Mouse (Mus musculus): Measurements from ENCODE around the gene Cyld. TPM values are rescaled to one million over a fixed set of nuclear protein-coding genes. Genes with fewer than 3 reads are reported as not detected.

Gene Cyld
- 55.3 TPM for polyA plus RNA-seq (2015; fragmentation: Illumina TruSeq; extraction: RNeasy Lipid Tissue Mini Kit (QIAGEN cat#74804); ENCODE audit: low read depth, low replicate concordance)

GRCm38 (mm10) chr8:88696721-88697641 is at the start of gene Cyld:
Gene Cyld, plus strand, starts transcription at chr8:88697028.

Other genes with a start within 250 kb of the Cyld start
- 16.5 TPM for gene Nkd1, start 175.7 kb upstream of the Cyld start, polyA plus RNA-seq (2015; fragmentation: Illumina TruSeq; extraction: RNeasy Lipid Tissue Mini Kit (QIAGEN cat#74804); ENCODE audit: low read depth, low replicate concordance)
- 1.4 TPM for gene Snx20, start 60.9 kb upstream of the Cyld start, polyA plus RNA-seq (2015; fragmentation: Illumina TruSeq; extraction: RNeasy Lipid Tissue Mini Kit (QIAGEN cat#74804); ENCODE audit: low read depth, low replicate concordance)
- 0.54 TPM for gene Nod2, start 49.7 kb upstream of the Cyld start, polyA plus RNA-seq (2015; fragmentation: Illumina TruSeq; extraction: RNeasy Lipid Tissue Mini Kit (QIAGEN cat#74804); ENCODE audit: low read depth, low replicate concordance)